Mouse (Mus musculus) Patski (cell line): ENCODE measurements around the gene Olfr371. TPM values are rescaled to one million over a fixed set of nuclear protein-coding genes. Genes with fewer than 3 reads are reported as not detected.

Experiments used
- ATAC-seq: fragments of 100-300 bp; one replicate; pipeline ENCODE4 v1.8.0; 2021
- CTCF ChIA-PET: fragments of 350-600 bp; sonication (Branson Sonifier 250); formaldehyde crosslinking; loops from one replicate; lab custom pipeline; 2022; ENCODE audit warnings: inconsistent platforms; lab: Charles Lee
- POLR2A ChIA-PET: fragments of 350-600 bp; sonication (Branson Sonifier 250); formaldehyde crosslinking; loops from one replicate; lab custom pipeline; 2022; ENCODE audit warnings: antibody characterized with exemption, inconsistent platforms; lab: Charles Lee
- DNase-seq: peaks from one replicate; pipeline ENCODE4 v3.0.0-alpha.2; 2011; ENCODE audit warnings: low read depth, low spot score
- H3K27me3 ChIP-seq: fragments of 371-371 bp; one replicate; pipeline ENCODE4 v1.5.1; 2021
- CTCF ChIP-seq: fragments of 100-300 bp; IDR thresholded peaks from one replicate; pipeline ENCODE4 v1.5.1; 2021
- in situ Hi-C: fragments of 300-500 bp; cut with MboI; formaldehyde crosslinking; loops from 3 replicates; pipeline ENCODE4 v1.11.1; 2018; ENCODE audit warnings: low pct_unique_long_range_greater_than_20kb, mixed read lengths
- polyA plus RNA-seq: library from polyadenylated mRNA; unstranded; gene quantifications from one replicate; pipeline ENCODE4 v1.2.3, GENCODE M21; 2021

Olfr371 gene
- not detected for polyA plus RNA-seq

DNA sequence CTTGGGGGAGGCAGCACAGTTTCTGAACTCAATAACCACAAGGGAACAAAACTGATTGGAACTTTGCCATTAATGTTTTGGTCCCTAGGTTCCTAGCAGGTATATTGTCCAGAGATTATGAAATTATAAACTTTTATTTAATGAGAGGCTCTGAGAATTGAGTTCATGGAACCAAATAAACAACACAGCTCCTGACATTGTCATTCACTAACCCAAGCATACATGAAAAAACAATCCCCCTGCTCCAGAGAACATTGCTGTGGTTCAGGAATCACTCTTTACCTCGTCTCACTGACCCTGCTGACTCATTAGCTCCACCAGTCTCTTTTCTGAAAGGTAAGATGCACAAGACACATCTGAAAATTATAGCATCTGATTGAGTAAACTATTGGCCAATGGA lies at the start of gene Olfr371:
TSS of gene Olfr371 (plus strand) at position 301 of the 400 bp plus-strand sequence.
- ATAC-seq (no peak), DNase-seq (no peak)
- peaks cover 70% of the 10 kb centered on the region for H3K27me3 ChIP-seq
- TF ChIP-seq CTCF: no peak
- ChIA-PET CTCF (no interaction called here), POLR2A (no interaction called here)
- in situ Hi-C loops: no loop called here

GRCm38 (mm10) chr8:85192346-85192745 lies 33.4 kb upstream of the Olfr371 start:
- in situ Hi-C loops: no loop called here
- ChIA-PET POLR2A (no interaction called here), CTCF (no interaction called here)
- ATAC-seq: no peak
- no peak for DNase-seq
- H3K27me3 ChIP-seq: peaks cover 40% of the 10 kb centered on the region
- TF ChIP-seq CTCF: no peak

- POLR2A ChIA-PET: no interaction called here
- peaks cover 49% of the 10 kb centered on the region for H3K27me3 ChIP-seq
- DNase-seq: no peak
- ATAC-seq: no peak
- TF ChIP-seq CTCF: no peak
- in situ Hi-C loops: no loop called here
- CTCF ChIA-PET: no interaction called here
Observed at GRCm38 (mm10) chr8:85220220-85220619, 5.6 kb upstream of the Olfr371 start.

GRCm38 (mm10) chr8:85220992-85221391 lies 4.8 kb upstream of the Olfr371 start:
- ChIA-PET POLR2A (no interaction called here), CTCF (no interaction called here)
- no peak for DNase-seq
- no peak for ATAC-seq
- TF ChIP-seq CTCF: no peak
- in situ Hi-C loops: no loop called here
- peaks cover 57% of the 10 kb centered on the region for H3K27me3 ChIP-seq

GRCm38 (mm10) chr8:85227297-85227696 lies 1.5 kb downstream of the Olfr371 start:
- DNase-seq: no peak
- TF ChIP-seq CTCF: no peak
- CTCF ChIA-PET: no interaction called here
- no peak for ATAC-seq
- in situ Hi-C loops: no loop called here
- POLR2A ChIA-PET: no interaction called here
- peaks cover 73% of the 10 kb centered on the region for H3K27me3 ChIP-seq

Other genes with a start within 250 kb of the Olfr371 start
- 280 TPM for gene Junb, start 247.3 kb upstream of the Olfr371 start, polyA plus RNA-seq
- gene Hook2, start 235.4 kb upstream of the Olfr371 start, polyA plus RNA-seq: 33.0 TPM
- 0.05 TPM for gene Best2, start 211.5 kb upstream of the Olfr371 start, polyA plus RNA-seq
- gene Asna1, start 200.7 kb upstream of the Olfr371 start, polyA plus RNA-seq: 159 TPM
- gene Trir, start 199.2 kb upstream of the Olfr371 start, polyA plus RNA-seq: 152 TPM
- 83.7 TPM for gene Tnpo2, start 189.1 kb upstream of the Olfr371 start, polyA plus RNA-seq
- 32.7 TPM for gene Fbxw9, start 165.9 kb upstream of the Olfr371 start, polyA plus RNA-seq
- gene Gm5741, start 158.0 kb upstream of the Olfr371 start, polyA plus RNA-seq: 0.21 TPM
- gene Dhps, start 154.2 kb upstream of the Olfr371 start, polyA plus RNA-seq: 57.6 TPM
- 104 TPM for gene Wdr83os, start 145.2 kb upstream of the Olfr371 start, polyA plus RNA-seq
- gene Wdr83, start 144.7 kb upstream of the Olfr371 start, polyA plus RNA-seq: 30.4 TPM
- 45.5 TPM for gene Man2b1, start 142.7 kb upstream of the Olfr371 start, polyA plus RNA-seq
- 2.2 TPM for gene Zfp791, start 102.9 kb upstream of the Olfr371 start, polyA plus RNA-seq
- gene Cks1brt, start 74.1 kb upstream of the Olfr371 start, polyA plus RNA-seq: 3.8 TPM
- gene Orc6, start 73.6 kb downstream of the Olfr371 start, polyA plus RNA-seq: 52.7 TPM
- gene Vps35, start 73.8 kb downstream of the Olfr371 start, polyA plus RNA-seq: 163 TPM
- not detected for gene Mylk3, start 160.4 kb downstream of the Olfr371 start, polyA plus RNA-seq
- 25.1 TPM for gene 4921524J17Rik, start 206.8 kb downstream of the Olfr371 start, polyA plus RNA-seq